Mouse (Mus musculus): ENCODE results near the gene Dusp15. TPM values are rescaled to one million over a fixed set of nuclear protein-coding genes. Genes with fewer than 3 reads are reported as not detected.

Gene Dusp15
- polyA plus RNA-seq, 1 experiment = not detected

DNA sequence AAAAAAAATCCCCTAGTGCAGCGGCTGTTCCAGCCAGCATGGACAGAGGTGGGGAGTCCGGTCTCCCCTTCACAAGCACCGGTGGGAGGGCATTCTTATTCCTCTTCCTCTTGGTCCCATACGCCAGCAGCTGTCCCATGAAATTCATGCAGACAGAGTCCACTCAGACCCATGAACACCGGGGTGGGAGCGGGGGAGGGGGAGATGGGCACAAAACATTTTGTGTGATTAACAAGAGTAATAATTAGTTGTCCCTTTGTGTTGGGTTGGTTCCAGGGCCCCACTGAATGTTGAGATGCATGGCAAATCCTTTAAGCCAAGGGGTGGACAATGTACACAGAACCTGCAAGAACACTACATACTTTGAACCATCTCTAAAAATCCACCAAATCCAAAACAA is 10.4 kb downstream of the Dusp15 start:
- 75% methylated on average over 6 of the region's 6 CpGs for WGBS
- no peak for TF ChIP-seq CTCF (IDR thresholded peaks at IDR 0.05; ENCODE audit: control insufficient read depth, insufficient read depth, low read length)
- TF ChIP-seq POLR2A (IDR thresholded peaks at IDR 0.05; ENCODE audit: borderline replicate concordance, control insufficient read depth, low read depth, low read length) = no peak

DNA sequence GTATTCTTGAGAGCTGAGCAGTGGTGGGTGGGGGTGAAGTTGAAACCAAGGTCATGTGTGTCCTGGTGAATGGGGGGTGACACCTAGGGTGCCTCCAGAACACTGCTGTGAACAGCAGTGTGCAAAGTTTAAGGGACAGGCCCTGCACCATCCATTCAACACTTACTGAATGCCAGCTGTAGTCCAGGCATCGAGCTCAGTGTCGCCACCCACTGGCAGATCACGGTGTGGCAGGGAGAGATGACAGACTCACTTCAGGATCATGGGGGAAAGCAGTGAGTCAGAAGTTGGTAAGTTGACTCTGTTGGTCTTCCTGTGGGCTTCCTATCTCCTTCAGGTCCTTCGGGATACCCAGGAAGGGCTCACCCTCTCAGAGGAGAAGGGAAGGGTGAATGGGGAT is 11.7 kb downstream of the Dusp15 start:
- 3% methylated on average over 4 of the region's 4 CpGs for WGBS

More for the DNA sequence above, 10.4 kb downstream of the Dusp15 start:
- H3K4me1 ChIP-seq (ENCODE audit: control insufficient read depth, insufficient read depth, low read length) = no peaks in the 10 kb centered on the region
- no peak overlapping the region for H3K4me3 ChIP-seq (replicated peaks; ENCODE audit: control insufficient read depth, low read depth, low read length)
- no peak overlapping the region for H3K27ac ChIP-seq (ENCODE audit: control insufficient read depth, insufficient read depth, low read depth, low read length, poor library complexity)

DNA sequence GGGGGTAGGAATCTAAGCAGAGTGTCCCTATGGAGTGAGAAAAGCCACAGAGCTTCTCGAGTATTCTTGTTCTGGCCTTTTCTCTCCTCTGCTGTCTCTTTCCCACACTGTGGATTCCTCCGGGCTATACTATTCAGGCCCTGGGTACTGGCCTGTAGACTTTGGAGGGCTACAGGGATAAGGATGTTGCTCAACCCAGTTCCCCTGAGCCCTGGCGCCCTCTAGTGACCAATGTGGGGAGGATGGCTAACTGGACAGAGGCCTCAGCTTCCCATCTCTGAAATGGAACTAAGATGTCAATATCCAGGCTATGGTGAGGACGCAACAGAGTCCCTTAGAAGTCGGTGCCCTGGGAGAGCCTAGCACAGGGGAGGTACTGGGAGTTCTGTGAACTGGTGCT is 17.9 kb downstream of the Dusp15 start:
- TF ChIP-seq CTCF (IDR thresholded peaks at IDR 0.05; ENCODE audit: control insufficient read depth, insufficient read depth, low read length) (peak; percentile 82), POLR2A (IDR thresholded peaks at IDR 0.05; ENCODE audit: borderline replicate concordance, control insufficient read depth, low read depth, low read length) (no peak)
- Histone ChIP-seq H3K4me1 (ENCODE audit: control insufficient read depth, insufficient read depth, low read length) (no peaks in the 10 kb centered on the region), H3K27ac (ENCODE audit: control insufficient read depth, insufficient read depth, low read depth, low read length, poor library complexity) (no peak overlapping the region), H3K4me3 (replicated peaks; ENCODE audit: control insufficient read depth, low read depth, low read length) (no peak overlapping the region)
- WGBS = 31% methylated on average over 5 of the region's 5 CpGs

More for the DNA sequence above, 11.7 kb downstream of the Dusp15 start:
- Histone ChIP-seq H3K4me1 (ENCODE audit: control insufficient read depth, insufficient read depth, low read length) (no peaks in the 10 kb centered on the region), H3K27ac (ENCODE audit: control insufficient read depth, insufficient read depth, low read depth, low read length, poor library complexity) (no peak overlapping the region), H3K4me3 (replicated peaks; ENCODE audit: control insufficient read depth, low read depth, low read length) (no peak overlapping the region)
- TF ChIP-seq CTCF (IDR thresholded peaks at IDR 0.05; ENCODE audit: control insufficient read depth, insufficient read depth, low read length) (peak; percentile 95), POLR2A (IDR thresholded peaks at IDR 0.05; ENCODE audit: borderline replicate concordance, control insufficient read depth, low read depth, low read length) (no peak)

DNA sequence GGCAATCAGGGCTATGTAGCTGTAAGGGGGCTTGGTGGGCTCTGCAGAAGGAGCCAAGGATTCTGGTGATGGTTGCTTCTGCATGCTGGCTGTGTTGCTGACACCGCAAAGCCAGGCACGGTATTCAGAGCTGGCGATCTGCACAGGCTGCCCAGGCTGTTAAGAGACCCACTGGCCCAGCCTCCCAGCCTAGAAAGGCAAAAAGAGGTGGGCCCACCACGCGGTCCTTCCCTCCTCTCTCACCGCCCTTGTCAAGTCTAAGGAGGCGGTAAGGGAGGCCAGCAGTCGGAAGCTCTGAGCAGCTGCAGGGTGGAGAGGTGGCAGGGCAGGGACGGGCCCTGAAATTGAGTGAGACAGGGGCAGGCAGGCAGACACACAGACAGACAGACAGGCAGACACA is 18.4 kb downstream of the Dusp15 start, which contains the start of gene Foxs1:
TSS of gene Foxs1 (minus strand) at position 161 of the 400 bp plus-strand sequence.
- TF ChIP-seq CTCF (IDR thresholded peaks at IDR 0.05; ENCODE audit: control insufficient read depth, insufficient read depth, low read length) (no peak), POLR2A (IDR thresholded peaks at IDR 0.05; ENCODE audit: borderline replicate concordance, control insufficient read depth, low read depth, low read length) (no peak)
- H3K4me1 ChIP-seq (ENCODE audit: control insufficient read depth, insufficient read depth, low read length) = no peaks in the 10 kb centered on the region
- H3K4me3 ChIP-seq (replicated peaks; ENCODE audit: control insufficient read depth, low read depth, low read length) = no peak within 1 kb of the TSS
- H3K27ac ChIP-seq (ENCODE audit: control insufficient read depth, insufficient read depth, low read depth, low read length, poor library complexity) = no peak within 1 kb of the TSS
- 23% methylated on average over 9 of the region's 9 CpGs for WGBS

DNA sequence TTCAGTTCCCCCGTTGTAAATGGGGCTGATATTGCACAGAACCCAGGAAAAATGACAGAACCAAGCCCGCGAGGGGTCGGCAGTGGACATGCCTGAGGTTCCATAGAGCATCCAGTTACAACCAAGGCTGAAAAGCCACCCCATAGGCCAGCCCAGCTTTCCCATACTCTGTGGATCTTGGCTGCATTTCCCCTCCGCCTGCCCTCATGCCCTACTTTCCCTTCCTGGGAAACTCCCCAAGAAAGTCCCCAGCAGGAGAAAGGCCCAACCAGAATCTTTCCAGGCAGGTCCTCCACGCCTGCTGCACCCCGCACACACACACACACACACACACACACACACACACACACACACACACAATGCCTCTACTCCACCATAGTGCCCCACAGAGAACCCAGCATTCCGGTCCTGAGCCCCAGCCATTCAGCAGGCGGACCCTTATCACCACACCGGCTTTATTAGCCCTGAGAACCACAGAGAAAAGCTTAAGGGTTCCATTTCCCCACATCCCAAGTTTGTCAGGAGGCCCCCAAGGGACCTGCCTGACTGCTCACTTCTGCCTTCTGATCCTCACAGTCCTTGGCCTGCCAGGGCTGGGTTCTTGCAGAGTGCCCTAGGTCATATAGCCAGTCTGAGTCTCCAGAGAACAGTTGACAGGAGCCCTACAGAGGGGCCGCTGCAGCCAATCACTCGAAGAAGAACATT is 19.9 kb downstream of the Dusp15 start:
- no peak overlapping the region for H3K27ac ChIP-seq (ENCODE audit: control insufficient read depth, insufficient read depth, low read depth, low read length, poor library complexity)
- no peak for TF ChIP-seq CTCF (IDR thresholded peaks at IDR 0.05; ENCODE audit: control insufficient read depth, insufficient read depth, low read length)
- TF ChIP-seq POLR2A (IDR thresholded peaks at IDR 0.05; ENCODE audit: borderline replicate concordance, control insufficient read depth, low read depth, low read length) = no peak
- 82% methylated on average over 12 of the region's 12 CpGs for WGBS
- peaks cover 1% of the 10 kb centered on the region; the same call in 1 of the 2 replicates for H3K4me1 ChIP-seq (ENCODE audit: control insufficient read depth, insufficient read depth, low read length)
- no peak overlapping the region for H3K4me3 ChIP-seq (replicated peaks; ENCODE audit: control insufficient read depth, low read depth, low read length)

DNA sequence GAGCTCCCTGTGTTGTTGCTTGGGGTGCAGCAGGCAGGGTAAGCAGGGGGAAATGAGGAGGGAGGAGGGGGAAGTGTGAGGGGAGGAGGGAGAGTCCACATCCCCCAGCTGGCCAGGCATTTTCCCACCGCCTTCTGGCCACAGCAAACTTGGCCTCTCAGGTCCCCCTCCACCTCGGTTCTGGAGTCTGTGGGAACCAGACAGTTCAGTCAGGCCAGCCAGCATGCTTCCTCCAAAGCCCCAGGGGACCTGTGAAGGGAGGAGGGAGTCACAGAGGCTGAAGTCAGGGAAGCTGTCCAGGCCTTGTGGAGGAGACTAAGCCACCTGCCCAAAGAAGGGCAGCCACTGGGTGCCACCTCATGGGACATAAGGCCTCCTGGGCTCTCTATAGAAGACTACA is 21.2 kb downstream of the Dusp15 start:
- TF ChIP-seq POLR2A (IDR thresholded peaks at IDR 0.05; ENCODE audit: borderline replicate concordance, control insufficient read depth, low read depth, low read length) (no peak), CTCF (IDR thresholded peaks at IDR 0.05; ENCODE audit: control insufficient read depth, insufficient read depth, low read length) (no peak)

DNA sequence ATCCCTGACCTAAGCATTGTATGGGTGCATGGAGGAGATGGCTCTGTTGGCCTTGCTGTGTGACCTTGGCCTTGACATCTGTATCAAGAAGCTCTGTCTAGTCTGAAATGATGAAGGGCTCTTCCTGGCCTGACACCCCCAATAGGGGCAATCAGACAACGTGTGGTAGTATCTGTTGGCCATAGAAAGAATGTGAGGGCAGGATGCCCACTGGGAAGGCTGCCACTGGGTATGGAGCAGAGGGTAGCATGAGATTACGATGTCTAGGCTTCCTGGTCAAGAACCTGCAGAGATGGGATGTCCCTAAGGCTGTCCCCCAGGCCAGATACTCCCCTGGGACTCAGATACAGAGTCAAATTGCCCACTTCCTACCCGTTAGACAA is 22.5 kb downstream of the Dusp15 start:
- no peak overlapping the region for H3K4me3 ChIP-seq (replicated peaks; ENCODE audit: control insufficient read depth, low read depth, low read length)

More for the DNA sequence above, 21.2 kb downstream of the Dusp15 start:
- peaks cover 6% of the 10 kb centered on the region for H3K4me1 ChIP-seq (ENCODE audit: control insufficient read depth, insufficient read depth, low read length)
- H3K27ac ChIP-seq (ENCODE audit: control insufficient read depth, insufficient read depth, low read depth, low read length, poor library complexity) = no peak overlapping the region
- H3K4me3 ChIP-seq (replicated peaks; ENCODE audit: control insufficient read depth, low read depth, low read length) = no peak overlapping the region
- 38% methylated on average over 2 of the region's 2 CpGs for WGBS

DNA sequence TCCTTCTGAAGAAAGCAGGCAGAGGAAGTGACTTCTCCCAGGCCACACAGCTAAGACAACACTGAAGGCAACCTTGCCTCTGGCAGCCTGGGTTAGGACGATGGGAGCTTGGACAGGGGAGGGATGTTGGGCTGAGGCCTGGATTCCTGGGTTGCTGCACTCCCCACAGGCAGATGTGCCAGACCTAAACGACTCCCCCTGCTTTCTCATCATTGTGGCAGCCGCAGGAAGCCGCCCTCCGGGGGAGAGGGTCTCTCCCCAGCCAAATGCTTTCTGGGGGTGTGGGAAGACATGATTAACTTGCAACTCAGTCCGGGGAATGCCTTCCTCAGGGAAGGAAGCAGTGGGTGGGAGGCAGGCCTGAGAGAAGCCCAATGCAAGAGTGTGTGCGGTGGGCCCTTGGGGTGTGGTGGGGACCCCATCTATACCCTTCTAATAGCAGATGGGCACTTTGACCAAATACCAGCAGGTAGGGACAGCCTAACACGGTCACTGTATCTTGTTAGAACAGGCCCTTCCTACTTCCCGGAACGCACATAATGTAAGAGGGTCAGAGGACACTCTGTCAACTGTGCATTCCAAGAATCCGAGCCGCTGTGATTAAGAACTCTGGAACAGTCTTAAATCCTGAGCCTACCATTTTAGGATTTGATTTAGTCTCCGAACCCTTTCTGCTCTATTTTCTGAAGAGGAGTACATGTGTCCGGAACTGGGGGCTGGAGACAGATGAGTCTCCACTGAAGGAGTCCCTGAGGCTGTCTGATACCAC is 23.1 kb downstream of the Dusp15 start:
- WGBS = 74% methylated on average over 14 of the region's 14 CpGs
- peaks cover 6% of the 10 kb centered on the region for H3K4me1 ChIP-seq (ENCODE audit: control insufficient read depth, insufficient read depth, low read length)
- TF ChIP-seq POLR2A (IDR thresholded peaks at IDR 0.05; ENCODE audit: borderline replicate concordance, control insufficient read depth, low read depth, low read length) (no peak), CTCF (IDR thresholded peaks at IDR 0.05; ENCODE audit: control insufficient read depth, insufficient read depth, low read length) (no peak)
- no peak overlapping the region for H3K27ac ChIP-seq (ENCODE audit: control insufficient read depth, insufficient read depth, low read depth, low read length, poor library complexity)
- H3K4me3 ChIP-seq (replicated peaks; ENCODE audit: control insufficient read depth, low read depth, low read length) = no peak overlapping the region

More for the DNA sequence above, 22.5 kb downstream of the Dusp15 start:
- Histone ChIP-seq H3K27ac (ENCODE audit: control insufficient read depth, insufficient read depth, low read depth, low read length, poor library complexity) (no peak overlapping the region), H3K4me1 (ENCODE audit: control insufficient read depth, insufficient read depth, low read length) (peaks cover 6% of the 10 kb centered on the region)
- WGBS = 66% methylated on average over 3 of the region's 3 CpGs
- TF ChIP-seq CTCF (IDR thresholded peaks at IDR 0.05; ENCODE audit: control insufficient read depth, insufficient read depth, low read length) (no peak), POLR2A (IDR thresholded peaks at IDR 0.05; ENCODE audit: borderline replicate concordance, control insufficient read depth, low read depth, low read length) (no peak)

Data from bone marrow, adult 2 months (tissue).